Mouse (Mus musculus) embryonic facial prominence, embryonic 10.5 days (tissue): ENCODE measurements around the gene Mrpl24. TPM values are rescaled to one million over a fixed set of nuclear protein-coding genes. Genes with fewer than 3 reads are reported as not detected.

Experiments used
- DNase-seq: peaks from one replicate; pipeline ENCODE4 v3.0.0-alpha.2; 2017; ENCODE audit warnings: low spot score
- H3K27ac ChIP-seq: fragments of 300-500 bp; sonication (generic); replicated peaks from 2 replicates; pipeline ENCODE4 v1.5.1; 2016; ENCODE audit warnings: mild to moderate bottlenecking
- H3K27me3 ChIP-seq: fragments of 300-500 bp; sonication (generic); replicated peaks from 2 replicates; pipeline ENCODE4 v1.6.1; 2016; ENCODE audit warnings: low read depth, mild to moderate bottlenecking; ENCODE audit not compliant: poor library complexity, severe bottlenecking
- H3K36me3 ChIP-seq: fragments of 300-500 bp; sonication (generic); replicated peaks from 2 replicates; pipeline ENCODE4 v1.6.1; 2016; ENCODE audit warnings: mild to moderate bottlenecking, moderate library complexity
- H3K4me1 ChIP-seq: fragments of 300-500 bp; sonication (generic); 2 replicates; pipeline ENCODE4 v1.6.1; 2016
- H3K4me3 ChIP-seq: fragments of 300-500 bp; sonication (generic); 2 replicates; pipeline ENCODE4 v1.5.1; 2016; ENCODE audit warnings: mild to moderate bottlenecking, moderate library complexity
- H3K9me3 ChIP-seq: fragments of 300-500 bp; sonication (generic); 2 replicates; pipeline ENCODE4 v1.6.1; 2016; ENCODE audit warnings: mild to moderate bottlenecking
- WGBS: fragments of 180-500 bp; shearing (Covaris S2); methylation state at CpG from one replicate; pipeline ENCODE4 v1.1.7; 2016; 5-methylcytosine and 5-hydroxymethylcytosine counted together
- polyA plus RNA-seq: library from polyadenylated mRNA; unstranded; fragments of >200 nt; fragmentation: Nextera tagmentation; extraction: Ambion mirVana; gene quantifications from 2 replicates; pipeline ENCODE4 v1.2.1, GENCODE M21; 2016

The Mrpl24 gene
- polyA plus RNA-seq, 1 experiment from 2014 or later: 79.3 TPM

- DNase-seq: no peak
- WGBS: 92% methylated on average over 2 of the region's 2 CpGs
- H3K36me3 ChIP-seq: peaks cover 71% of the 10 kb centered on the region
- no peak overlapping the region for H3K27ac ChIP-seq
- no peaks in the 10 kb centered on the region for H3K27me3 ChIP-seq
- no peaks in the 10 kb centered on the region for H3K9me3 ChIP-seq
- H3K4me3 ChIP-seq: no peak overlapping the region
- H3K4me1 ChIP-seq: peaks cover 35% of the 10 kb centered on the region
These were observed 23.2 kb downstream of the Mrpl24 start for GRCm38 (mm10) chr3:87942471-87942870.

GRCm38 (mm10) chr3:87943586-87943985, 24.3 kb downstream of the Mrpl24 start:
- Histone ChIP-seq H3K4me3 (no peak overlapping the region), H3K27me3 (no peaks in the 10 kb centered on the region), H3K9me3 (no peaks in the 10 kb centered on the region), H3K27ac (no peak overlapping the region; the same call in 1 of the 2 replicates), H3K4me1 (peaks cover 46% of the 10 kb centered on the region), H3K36me3 (peaks cover 59% of the 10 kb centered on the region)
- 85% methylated on average over 7 of the region's 7 CpGs for WGBS
- no peak for DNase-seq

DNA sequence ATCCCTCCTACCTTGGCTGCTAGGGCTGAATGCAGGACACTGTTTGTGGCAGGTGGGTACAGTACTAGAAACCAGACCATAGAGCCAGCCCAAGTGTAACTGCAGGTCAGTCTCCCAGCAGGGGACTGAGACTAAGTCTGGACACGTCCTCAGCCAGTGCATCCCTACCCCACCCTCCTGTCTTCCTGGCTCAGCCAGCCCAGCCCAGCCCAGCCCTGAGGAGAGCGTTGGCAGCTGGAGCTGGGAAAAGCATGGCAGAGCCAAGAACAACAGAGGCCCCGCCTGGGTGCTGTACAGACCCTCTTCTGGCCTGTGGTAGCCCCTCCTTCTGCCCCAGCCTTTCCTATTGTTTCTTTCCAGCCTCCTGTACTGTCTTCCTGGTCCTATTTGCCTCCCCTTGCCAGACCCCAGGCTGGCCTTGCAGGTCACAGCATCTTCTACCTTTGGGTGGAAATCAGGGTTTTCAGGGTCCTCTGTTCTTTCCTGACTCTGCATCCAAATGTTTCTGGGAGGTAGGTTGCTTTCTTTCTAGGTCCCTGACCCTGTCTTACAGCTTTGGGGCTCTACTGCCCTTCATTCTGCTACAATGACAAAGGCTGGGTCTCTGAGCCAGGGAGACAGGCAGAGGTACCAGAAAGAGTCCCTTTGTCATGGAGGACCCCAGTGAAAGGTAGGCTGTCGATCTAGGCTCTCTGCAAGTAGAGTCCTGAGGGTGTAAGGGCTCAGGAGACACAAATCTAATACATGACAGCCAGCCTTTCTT, 25.7 kb downstream of the Mrpl24 start:
- Histone ChIP-seq H3K27ac (peak overlapping the region; percentile 96), H3K27me3 (no peaks in the 10 kb centered on the region), H3K4me3 (peak overlapping the region; percentile 78), H3K36me3 (peaks cover 45% of the 10 kb centered on the region), H3K4me1 (peaks cover 61% of the 10 kb centered on the region), H3K9me3 (no peaks in the 10 kb centered on the region)
- DNase-seq: peak; percentile 37
- WGBS: 20% methylated on average over 4 of the region's 4 CpGs

DNA sequence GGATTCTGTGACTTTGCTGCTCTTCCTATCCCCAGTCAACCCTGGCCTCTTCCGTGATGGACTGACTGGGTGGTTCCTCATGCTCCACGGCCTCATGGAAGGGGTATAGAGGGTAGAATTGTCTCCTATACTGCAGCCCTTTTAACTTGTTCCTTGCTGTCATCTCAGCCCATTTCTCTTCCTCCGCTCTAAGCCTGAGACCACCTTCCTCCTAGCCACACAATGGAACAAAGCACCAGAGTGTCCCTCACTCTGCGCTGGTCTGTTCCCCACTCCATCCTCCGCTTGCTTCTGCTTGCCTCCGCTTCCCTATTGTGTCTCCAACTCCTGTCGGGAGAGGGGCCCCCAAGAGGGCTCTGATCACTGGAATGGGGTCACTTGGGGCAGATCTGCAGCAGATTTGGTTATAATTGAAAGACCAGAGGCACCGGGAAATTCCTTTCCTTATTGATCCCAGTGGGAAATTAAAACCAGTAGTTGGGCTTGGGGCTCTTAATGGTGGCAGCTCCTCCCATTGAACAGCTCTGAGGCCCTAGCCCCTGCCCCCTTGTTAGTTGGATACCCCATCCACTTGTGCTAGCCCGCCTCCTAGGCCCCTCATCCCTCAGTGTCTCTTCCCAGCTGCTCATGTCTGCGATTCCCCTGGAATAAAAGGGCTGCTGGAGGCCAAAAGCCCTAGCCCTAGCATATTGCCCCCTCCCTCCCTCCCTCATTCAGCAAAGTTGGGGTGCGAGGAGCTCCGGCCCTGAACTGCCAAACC, 26.7 kb downstream of the Mrpl24 start:
- Histone ChIP-seq H3K27ac (peak overlapping the region; percentile 96), H3K27me3 (no peaks in the 10 kb centered on the region), H3K9me3 (no peaks in the 10 kb centered on the region), H3K4me1 (peaks cover 70% of the 10 kb centered on the region), H3K36me3 (peaks cover 36% of the 10 kb centered on the region), H3K4me3 (peak overlapping the region; percentile 78)
- WGBS: 6% methylated on average over 12 of the region's 12 CpGs
- peak; percentile 76 for DNase-seq

- Histone ChIP-seq H3K4me1 (peaks cover 75% of the 10 kb centered on the region), H3K36me3 (peaks cover 36% of the 10 kb centered on the region), H3K9me3 (no peaks in the 10 kb centered on the region), H3K4me3 (peak overlapping the region; percentile 78), H3K27ac (peak overlapping the region; percentile 96), H3K27me3 (no peaks in the 10 kb centered on the region)
- 6% methylated on average over 1 of the region's 1 CpGs for WGBS
- no peak for DNase-seq
These were observed 27.2 kb downstream of the Mrpl24 start for GRCm38 (mm10) chr3:87946541-87946860.

- WGBS: 1% methylated on average over 26 of the region's 26 CpGs
- Histone ChIP-seq H3K27ac (peak overlapping the region; percentile 96), H3K4me3 (peak overlapping the region; percentile 78), H3K27me3 (no peaks in the 10 kb centered on the region; the same call in 1 of the 2 replicates), H3K36me3 (peaks cover 36% of the 10 kb centered on the region), H3K4me1 (peaks cover 83% of the 10 kb centered on the region), H3K9me3 (no peaks in the 10 kb centered on the region)
- peak; percentile 62 for DNase-seq
These were observed 27.9 kb downstream of the Mrpl24 start for GRCm38 (mm10) chr3:87947056-87947810.

- peaks cover 37% of the 10 kb centered on the region for H3K36me3 ChIP-seq
- H3K9me3 ChIP-seq: no peaks in the 10 kb centered on the region
- H3K27me3 ChIP-seq: no peaks in the 10 kb centered on the region; the same call in 1 of the 2 replicates
- peaks cover 89% of the 10 kb centered on the region for H3K4me1 ChIP-seq
- peak overlapping the region; percentile 78 for H3K4me3 ChIP-seq
- DNase-seq: peak; percentile 89
- 0% methylated on average over 17 of the region's 17 CpGs for WGBS
- peak overlapping the region; percentile 96 for H3K27ac ChIP-seq
These were observed 28.5 kb downstream of the Mrpl24 start for GRCm38 (mm10) chr3:87947811-87948199.

DNA sequence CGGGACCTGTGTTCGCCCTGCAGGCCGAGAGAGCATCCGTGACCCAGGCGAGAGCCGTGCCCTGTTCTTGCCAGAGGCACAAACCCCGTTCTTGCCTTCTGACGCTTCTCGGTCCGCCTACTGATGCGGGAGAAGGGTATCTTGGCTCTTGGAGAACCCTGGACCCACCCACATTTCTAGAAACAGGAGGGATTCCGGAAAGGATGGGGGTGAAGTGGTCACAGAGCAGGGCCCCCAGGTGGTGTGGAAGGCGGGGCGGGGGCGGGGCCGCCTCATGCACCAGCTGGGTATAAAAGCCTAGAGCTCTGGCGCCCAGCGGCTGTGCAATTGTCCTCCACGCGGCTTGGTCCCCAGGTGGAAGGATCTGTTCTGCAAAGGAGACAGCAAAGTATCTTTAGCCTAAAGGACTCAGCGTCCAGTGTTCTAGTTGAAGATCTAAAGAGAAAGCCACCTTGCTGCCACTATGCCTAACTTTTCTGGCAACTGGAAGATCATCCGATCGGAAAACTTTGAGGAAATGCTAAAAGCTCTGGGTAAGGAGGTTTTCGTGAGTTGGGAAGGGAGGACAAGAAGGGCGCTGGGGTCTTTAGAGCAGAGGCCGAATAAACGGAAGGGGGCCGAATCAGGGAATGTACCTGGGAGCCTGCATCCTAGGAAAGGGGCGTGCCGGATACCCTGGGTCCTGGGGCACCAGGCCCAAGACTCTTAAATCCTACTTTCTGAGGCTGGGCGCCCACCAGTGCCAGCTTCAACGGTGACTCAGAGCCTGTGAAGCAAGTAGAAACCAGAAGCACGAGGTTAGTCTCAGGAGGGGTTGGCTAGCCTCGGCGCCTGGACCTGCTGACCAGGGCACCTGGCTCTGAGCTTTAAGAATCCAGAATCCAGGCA, 29.3 kb downstream of the Mrpl24 start, which contains the start of gene Crabp2:
TSS of gene Crabp2 (plus strand) at position 289 of the 888 bp plus-strand sequence.
- WGBS: under 1% methylated on average over 35 of the region's 35 CpGs
- peak; percentile 90 for DNase-seq
- H3K36me3 ChIP-seq: peaks cover 37% of the 10 kb centered on the region

GRCm38 (mm10) chr3:87949266-87949954, 30.1 kb downstream of the Mrpl24 start:
- Histone ChIP-seq H3K36me3 (peaks cover 38% of the 10 kb centered on the region), H3K4me1 (peaks cover 94% of the 10 kb centered on the region), H3K27ac (peak overlapping the region; percentile 96), H3K9me3 (no peaks in the 10 kb centered on the region), H3K27me3 (no peaks in the 10 kb centered on the region; the same call in 1 of the 2 replicates), H3K4me3 (peak overlapping the region; percentile 78)
- peak; percentile 78 for DNase-seq
- under 1% methylated on average over 16 of the region's 16 CpGs for WGBS

More for the DNA sequence above, 29.3 kb downstream of the Mrpl24 start, which contains the start of gene Crabp2:
- Histone ChIP-seq H3K4me3 (peak within 1 kb of the TSS; percentile 78), H3K4me1 (peaks cover 96% of the 10 kb centered on the region), H3K27me3 (no peaks in the 10 kb centered on the region; the same call in 1 of the 2 replicates), H3K27ac (peak within 1 kb of the TSS; percentile 96), H3K9me3 (no peaks in the 10 kb centered on the region)

GRCm38 (mm10) chr3:87949955-87950515, 30.7 kb downstream of the Mrpl24 start:
- DNase-seq: peak; percentile 77
- Histone ChIP-seq H3K27me3 (no peaks in the 10 kb centered on the region; the same call in 1 of the 2 replicates), H3K36me3 (peaks cover 41% of the 10 kb centered on the region), H3K27ac (peak overlapping the region; percentile 96), H3K4me1 (peaks cover 88% of the 10 kb centered on the region), H3K9me3 (no peaks in the 10 kb centered on the region), H3K4me3 (peak overlapping the region; percentile 78)
- WGBS: 1% methylated on average over 13 of the region's 13 CpGs

- Histone ChIP-seq H3K4me1 (peaks cover 71% of the 10 kb centered on the region), H3K27ac (peak overlapping the region; percentile 74), H3K9me3 (no peaks in the 10 kb centered on the region), H3K4me3 (peak overlapping the region; percentile 78), H3K27me3 (no peaks in the 10 kb centered on the region; the same call in 1 of the 2 replicates), H3K36me3 (peaks cover 44% of the 10 kb centered on the region)
- whole genome bisulfite sequencing: 22% methylated on average over 12 of the region's 12 CpGs
- no peak for DNase-seq
These were observed 32.6 kb downstream of the Mrpl24 start for GRCm38 (mm10) chr3:87951946-87952345.
